Mouse (Mus musculus): Measurements from ENCODE around the gene Nabp1. TPM values are rescaled to one million over a fixed set of nuclear protein-coding genes. Genes with fewer than 3 reads are reported as not detected.

Gene Nabp1
- polyA plus RNA-seq, 1 experiment from 2014 or later: 8.4 TPM

DNA sequence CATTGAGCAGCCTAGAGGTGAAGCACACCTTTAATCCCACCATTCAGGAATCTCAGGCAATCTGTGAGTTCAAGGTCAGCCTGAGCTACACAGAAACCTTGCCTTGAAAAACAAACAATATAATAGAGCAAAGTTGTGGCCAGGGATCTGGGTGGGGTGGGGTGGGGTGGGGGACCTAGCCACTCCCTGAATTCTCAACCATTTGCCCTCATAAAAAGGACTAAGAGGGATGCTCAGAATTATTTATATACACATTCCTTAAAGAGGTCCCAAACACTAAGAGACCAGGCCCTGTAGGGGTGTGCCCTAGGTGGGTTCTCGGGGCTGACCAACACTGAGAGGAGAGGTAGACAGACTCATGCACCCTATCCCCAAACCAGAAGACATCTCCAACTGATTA is 1.5 kb upstream of the Nabp1 start:
- H3K36me3 ChIP-seq: no peaks in the 10 kb centered on the region
- H3K9me3 ChIP-seq: no peaks in the 10 kb centered on the region
- H3K4me3 ChIP-seq: no peak overlapping the region
- no peak overlapping the region for H3K9ac ChIP-seq (replicated peaks)
- ATAC-seq (ENCODE audit: low FRiP score, low read depth): no peak
- 0 out of 2 replicates have a peak, but pooled peaks cover 5% of the 10 kb centered on the region for H3K4me1 ChIP-seq
- H3K27ac ChIP-seq (replicated peaks): no peak overlapping the region
- 91% methylated on average over 1 of the region's 1 CpGs for WGBS
- no peak overlapping the region for H3K4me2 ChIP-seq (replicated peaks)
- H3K27me3 ChIP-seq: peaks cover 4% of the 10 kb centered on the region; the same call in 1 of the 2 replicates

DNA sequence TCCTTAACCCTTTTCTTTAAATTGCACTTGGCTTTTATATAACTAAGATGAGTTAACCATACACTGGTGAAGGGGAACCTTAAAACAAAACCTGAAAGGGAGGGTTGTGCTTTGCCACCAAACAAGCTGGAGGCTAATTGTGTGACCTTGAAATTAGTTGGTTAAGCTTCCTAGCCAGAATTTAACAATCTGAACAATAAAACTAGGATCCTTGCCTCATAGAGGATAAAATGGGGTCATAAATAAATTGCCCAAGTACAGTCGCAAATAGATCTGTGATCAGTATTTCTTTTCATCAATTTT is 753 bp upstream of the Nabp1 start:
- Histone ChIP-seq H3K27me3 (peaks cover 4% of the 10 kb centered on the region; the same call in 1 of the 2 replicates), H3K27ac (replicated peaks) (no peak overlapping the region), H3K36me3 (no peaks in the 10 kb centered on the region), H3K4me2 (replicated peaks) (peak overlapping the region; percentile 92), H3K4me3 (peak overlapping the region; percentile 67), H3K4me1 (0 out of 2 replicates have a peak, but pooled peaks cover 5% of the 10 kb centered on the region), H3K9me3 (no peaks in the 10 kb centered on the region), H3K9ac (replicated peaks) (peak overlapping the region; percentile 71; the same call in 1 of the 2 replicates)
- 83% methylated on average over 1 of the region's 1 CpGs for whole genome bisulfite sequencing
- no peak for ATAC-seq (ENCODE audit: low FRiP score, low read depth)

DNA sequence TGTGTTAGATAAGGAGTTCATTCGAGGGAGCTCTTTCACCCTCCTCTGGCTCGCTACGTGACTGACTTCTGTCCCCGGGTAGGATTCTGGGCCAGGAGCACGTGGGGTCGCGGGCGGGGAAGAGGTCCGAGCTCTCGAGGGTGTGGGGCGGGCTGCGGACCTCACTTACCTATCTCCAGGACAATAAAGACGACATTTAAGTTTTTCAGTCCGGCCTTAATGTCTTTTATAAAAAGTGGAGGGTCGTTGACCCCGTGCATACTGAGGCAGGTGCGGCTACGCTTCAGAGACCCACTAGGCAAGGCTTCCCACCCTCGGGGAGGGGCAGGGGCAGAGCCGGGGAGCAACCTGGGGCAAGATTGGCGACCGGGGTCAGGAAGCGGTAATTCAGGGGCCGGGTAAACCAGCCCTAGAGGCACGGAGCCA is 556 bp downstream of the Nabp1 start:
- H3K4me1 ChIP-seq: 0 out of 2 replicates have a peak, but pooled peaks cover 5% of the 10 kb centered on the region
- WGBS: 0% methylated on average over 25 of the region's 25 CpGs

DNA sequence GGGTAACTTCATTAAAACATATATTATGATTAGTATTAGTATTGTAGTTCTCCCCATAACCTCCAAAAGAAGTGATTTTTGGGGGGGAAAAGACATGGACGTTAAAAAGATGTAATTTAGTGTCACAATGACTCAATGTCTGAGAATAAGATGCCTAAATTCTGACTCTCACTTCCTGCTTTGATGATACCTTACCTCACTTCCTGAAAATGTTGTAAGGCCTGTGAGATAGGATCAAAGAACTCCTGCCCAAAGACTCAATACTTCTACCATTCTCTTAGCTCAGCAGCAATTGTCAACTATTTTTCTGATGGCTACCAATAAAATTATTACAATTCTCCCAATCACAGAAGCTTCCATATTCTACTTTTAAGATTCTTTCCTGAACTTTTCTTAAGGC is 1.8 kb downstream of the Nabp1 start:
- Histone ChIP-seq H3K27ac (replicated peaks) (no peak overlapping the region), H3K27me3 (peaks cover 4% of the 10 kb centered on the region; the same call in 1 of the 2 replicates), H3K9ac (replicated peaks) (no peak overlapping the region), H3K4me1 (0 out of 2 replicates have a peak, but pooled peaks cover 5% of the 10 kb centered on the region), H3K4me2 (replicated peaks) (no peak overlapping the region), H3K9me3 (no peaks in the 10 kb centered on the region), H3K36me3 (no peaks in the 10 kb centered on the region), H3K4me3 (no peak overlapping the region)
- WGBS: 89% methylated on average over 1 of the region's 1 CpGs
- no peak for ATAC-seq (ENCODE audit: low FRiP score, low read depth)

More for the DNA sequence above, 556 bp downstream of the Nabp1 start:
- H3K27ac ChIP-seq (replicated peaks): no peak overlapping the region; the same call in 1 of the 2 replicates
- H3K4me2 ChIP-seq (replicated peaks): peak overlapping the region; percentile 92
- no peaks in the 10 kb centered on the region for H3K9me3 ChIP-seq
- H3K9ac ChIP-seq (replicated peaks): peak overlapping the region; percentile 71
- peaks cover 4% of the 10 kb centered on the region; the same call in 1 of the 2 replicates for H3K27me3 ChIP-seq
- peak overlapping the region; percentile 67 for H3K4me3 ChIP-seq
- H3K36me3 ChIP-seq: no peaks in the 10 kb centered on the region
- peak; percentile 50 for ATAC-seq (ENCODE audit: low FRiP score, low read depth)

DNA sequence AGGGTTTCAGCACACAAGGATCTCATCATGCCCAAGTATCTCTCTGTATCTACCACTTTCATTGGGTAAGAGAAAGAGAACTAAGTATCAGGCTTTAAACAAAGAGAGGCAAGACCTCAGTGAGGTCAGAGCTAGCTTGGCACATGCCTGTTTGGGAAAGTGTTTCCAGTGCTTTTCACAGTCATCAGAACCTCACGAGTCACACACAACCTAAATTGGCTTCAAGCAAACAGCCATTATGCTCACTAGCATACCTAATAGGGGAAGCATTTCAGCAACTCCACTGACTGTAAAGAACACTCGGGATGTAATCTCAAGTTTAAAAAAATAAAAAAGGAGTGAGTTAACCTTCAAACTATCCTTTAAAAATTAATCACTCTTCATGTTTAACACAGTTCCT is 10.1 kb downstream of the Nabp1 start:
- Histone ChIP-seq H3K9ac (replicated peaks) (no peak overlapping the region), H3K9me3 (no peaks in the 10 kb centered on the region), H3K4me2 (replicated peaks) (no peak overlapping the region), H3K27me3 (no peaks in the 10 kb centered on the region), H3K4me3 (no peak overlapping the region), H3K4me1 (no peaks in the 10 kb centered on the region), H3K36me3 (no peaks in the 10 kb centered on the region), H3K27ac (replicated peaks) (no peak overlapping the region)
- no peak for ATAC-seq (ENCODE audit: low FRiP score, low read depth)
- WGBS: 78% methylated on average over 2 of the region's 2 CpGs

DNA sequence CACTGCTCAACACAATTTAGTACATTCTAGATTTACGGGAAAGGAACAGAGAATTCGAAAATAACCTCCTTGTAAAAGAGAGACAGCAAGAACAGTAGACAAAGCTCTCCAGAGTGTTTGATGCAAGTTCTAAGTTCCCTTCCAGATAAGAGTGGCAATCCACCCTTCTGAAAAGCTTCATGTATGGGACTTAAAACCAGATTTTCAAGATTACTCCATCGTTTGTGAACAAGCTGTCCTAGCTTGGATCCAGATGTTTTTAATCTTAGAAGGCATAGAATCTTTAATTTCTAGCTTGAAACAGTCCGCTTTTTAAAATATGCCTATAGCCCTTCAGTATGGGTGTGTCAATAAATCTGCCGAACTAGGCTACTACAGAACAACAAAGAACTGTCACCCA is 11.0 kb downstream of the Nabp1 start:
- 89% methylated on average over 5 of the region's 5 CpGs for WGBS
- no peak overlapping the region for H3K27ac ChIP-seq (replicated peaks)
- ATAC-seq (ENCODE audit: low FRiP score, low read depth): no peak
- no peaks in the 10 kb centered on the region for H3K4me1 ChIP-seq
- H3K4me2 ChIP-seq (replicated peaks): no peak overlapping the region
- H3K9me3 ChIP-seq: no peaks in the 10 kb centered on the region
- H3K27me3 ChIP-seq: no peaks in the 10 kb centered on the region
- no peak overlapping the region for H3K4me3 ChIP-seq
- no peak overlapping the region for H3K9ac ChIP-seq (replicated peaks)
- no peaks in the 10 kb centered on the region for H3K36me3 ChIP-seq

DNA sequence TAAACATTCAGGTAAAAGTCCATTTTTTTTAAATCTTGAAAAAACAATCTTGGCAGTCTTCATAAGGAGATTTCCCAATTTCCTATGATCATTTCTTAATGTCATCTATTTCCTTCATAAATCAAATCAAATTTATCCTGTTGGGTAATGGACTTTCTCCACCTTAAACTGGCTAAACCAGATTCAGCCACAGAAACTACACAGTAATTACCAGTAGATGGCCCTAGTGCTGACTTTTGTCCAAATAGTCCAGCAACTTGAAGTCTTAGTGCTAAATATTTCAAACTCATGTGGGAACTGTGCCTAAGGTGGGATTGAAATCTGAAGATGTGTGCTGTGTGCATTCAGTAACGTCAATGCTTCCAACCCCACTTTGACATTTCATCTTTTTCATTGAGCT is 11.8 kb downstream of the Nabp1 start:
- H3K9ac ChIP-seq (replicated peaks): no peak overlapping the region

DNA sequence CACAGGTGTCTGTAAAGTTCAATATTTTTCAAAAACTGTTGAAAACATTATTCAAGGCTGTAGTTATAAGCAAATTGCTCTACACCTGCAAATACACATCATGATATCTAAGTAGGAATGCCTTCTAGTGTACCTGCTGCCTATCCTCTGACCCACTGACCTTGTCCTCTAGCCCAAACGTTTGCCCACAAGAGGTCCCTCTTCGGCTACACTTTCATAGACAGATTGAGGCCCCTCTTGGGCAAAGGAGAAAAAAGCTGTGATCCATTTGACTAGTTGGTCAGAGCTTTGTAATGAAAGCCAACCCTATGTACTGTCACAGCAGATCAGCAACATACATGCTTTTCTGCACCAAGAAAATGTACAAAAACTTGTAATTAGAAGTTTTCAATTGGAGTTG is 12.9 kb downstream of the Nabp1 start:
- no peak overlapping the region for H3K27ac ChIP-seq (replicated peaks)
- H3K4me3 ChIP-seq: no peak overlapping the region
- no peak for ATAC-seq (ENCODE audit: low FRiP score, low read depth)
- no peaks in the 10 kb centered on the region for H3K36me3 ChIP-seq
- no peaks in the 10 kb centered on the region for H3K9me3 ChIP-seq
- H3K4me2 ChIP-seq (replicated peaks): no peak overlapping the region
- WGBS: 39% methylated on average over 2 of the region's 2 CpGs
- H3K27me3 ChIP-seq: no peaks in the 10 kb centered on the region
- no peak overlapping the region for H3K9ac ChIP-seq (replicated peaks)
- no peaks in the 10 kb centered on the region for H3K4me1 ChIP-seq

More for the DNA sequence above, 11.8 kb downstream of the Nabp1 start:
- no peaks in the 10 kb centered on the region for H3K36me3 ChIP-seq
- H3K4me1 ChIP-seq: no peaks in the 10 kb centered on the region
- no peak overlapping the region for H3K4me2 ChIP-seq (replicated peaks)
- H3K27ac ChIP-seq (replicated peaks): no peak overlapping the region
- H3K4me3 ChIP-seq: no peak overlapping the region
- no peaks in the 10 kb centered on the region for H3K9me3 ChIP-seq
- no peaks in the 10 kb centered on the region for H3K27me3 ChIP-seq
- 35% methylated on average over 1 of the region's 1 CpGs for WGBS
- no peak for ATAC-seq (ENCODE audit: low FRiP score, low read depth)

DNA sequence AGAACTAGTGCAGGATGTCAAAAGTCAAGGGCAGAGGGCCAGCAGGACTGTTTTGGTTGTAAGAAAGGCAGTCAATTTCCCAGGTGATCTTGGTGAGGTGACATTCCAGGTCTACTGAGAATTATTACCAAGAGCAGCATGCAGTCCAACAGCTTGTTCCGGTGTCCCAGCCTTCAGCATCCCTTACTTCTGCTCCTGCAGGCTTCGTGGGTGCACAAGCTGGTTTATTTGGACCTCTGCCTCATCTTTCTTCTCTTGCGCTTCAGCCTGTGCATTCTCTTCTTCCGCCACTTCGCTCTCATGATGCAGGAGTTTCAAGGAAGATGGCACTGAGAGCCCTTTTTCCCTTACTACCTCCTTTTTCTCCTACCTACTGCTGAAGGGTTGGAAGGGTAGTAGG is 15.2 kb downstream of the Nabp1 start:
- H3K36me3 ChIP-seq: no peaks in the 10 kb centered on the region
- no peaks in the 10 kb centered on the region for H3K4me1 ChIP-seq
- H3K9me3 ChIP-seq: no peaks in the 10 kb centered on the region; the same call in 1 of the 2 replicates
- no peak overlapping the region for H3K27ac ChIP-seq (replicated peaks)
- no peak overlapping the region for H3K4me2 ChIP-seq (replicated peaks)
- 85% methylated on average over 5 of the region's 5 CpGs for WGBS
- H3K4me3 ChIP-seq: no peak overlapping the region
- H3K9ac ChIP-seq (replicated peaks): no peak overlapping the region
- H3K27me3 ChIP-seq: no peaks in the 10 kb centered on the region
- ATAC-seq (ENCODE audit: low FRiP score, low read depth): no peak

DNA sequence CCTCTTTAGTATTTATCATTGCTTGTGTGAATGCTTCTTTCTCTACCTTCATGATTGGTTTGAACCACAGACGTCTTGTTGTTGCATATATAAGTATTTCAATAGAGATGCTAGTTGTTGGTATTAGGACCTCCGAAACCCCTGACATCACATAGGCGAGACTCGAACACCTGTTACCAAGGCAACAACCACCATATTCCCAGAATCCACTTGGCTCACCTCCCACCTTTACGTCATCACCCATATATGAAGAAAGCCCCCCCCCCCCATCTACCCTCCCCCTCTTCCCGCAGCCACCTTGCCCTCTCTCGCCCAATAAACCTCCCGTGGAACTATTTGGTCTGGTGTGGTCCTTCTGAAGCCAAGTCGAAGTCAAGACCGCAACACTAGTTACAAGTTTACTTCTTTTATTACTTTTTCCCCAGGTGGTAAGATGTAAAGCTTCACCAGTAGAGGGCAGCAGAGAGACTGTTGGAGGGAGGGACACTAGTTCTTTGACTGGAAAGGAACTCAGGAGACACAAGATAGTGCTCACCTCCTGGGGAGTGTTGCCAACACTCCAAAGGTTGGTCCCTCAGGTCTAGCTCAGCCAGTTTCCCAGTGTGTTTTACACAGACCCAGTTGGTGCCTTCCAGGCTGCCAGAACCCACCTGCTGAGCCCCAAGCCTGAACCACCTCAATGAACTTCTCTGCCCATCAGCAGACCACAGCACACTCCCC is 19.3 kb downstream of the Nabp1 start:
- no peak overlapping the region for H3K4me2 ChIP-seq (replicated peaks)
- no peak overlapping the region for H3K4me3 ChIP-seq
- 73% methylated on average over 10 of the region's 10 CpGs for WGBS
- peak; percentile 47; the same call in 1 of the 2 replicates for ATAC-seq (ENCODE audit: low FRiP score, low read depth)
- H3K9ac ChIP-seq (replicated peaks): no peak overlapping the region
- H3K27me3 ChIP-seq: no peaks in the 10 kb centered on the region
- H3K4me1 ChIP-seq: no peaks in the 10 kb centered on the region; the same call in 1 of the 2 replicates
- H3K36me3 ChIP-seq: no peaks in the 10 kb centered on the region
- no peaks in the 10 kb centered on the region; the same call in 1 of the 2 replicates for H3K9me3 ChIP-seq
- no peak overlapping the region for H3K27ac ChIP-seq (replicated peaks)

DNA sequence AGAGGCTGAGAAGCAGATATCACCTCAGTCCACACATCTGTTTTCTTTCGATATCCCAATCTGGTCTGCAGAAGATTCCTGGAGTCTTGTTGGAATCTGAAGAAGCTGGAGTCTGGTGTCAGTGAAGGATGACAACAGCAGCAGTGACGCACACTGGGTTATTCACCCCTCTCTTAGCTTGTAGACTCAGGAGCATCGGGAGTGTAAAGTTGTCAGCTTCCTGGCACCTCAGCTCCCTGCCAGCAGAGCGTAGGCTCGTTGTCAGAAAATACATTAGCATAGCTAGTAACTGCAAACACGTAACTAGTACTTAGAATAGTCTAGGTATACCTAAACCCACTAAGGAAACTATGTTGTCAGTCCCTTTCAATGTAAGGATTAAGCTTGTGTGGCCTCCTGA is 20.1 kb downstream of the Nabp1 start:
- ATAC-seq (ENCODE audit: low FRiP score, low read depth): no peak
- Histone ChIP-seq H3K36me3 (no peaks in the 10 kb centered on the region), H3K4me3 (no peak overlapping the region), H3K4me2 (replicated peaks) (no peak overlapping the region), H3K9me3 (no peaks in the 10 kb centered on the region; the same call in 1 of the 2 replicates), H3K27ac (replicated peaks) (no peak overlapping the region), H3K9ac (replicated peaks) (no peak overlapping the region), H3K4me1 (no peaks in the 10 kb centered on the region; the same call in 1 of the 2 replicates), H3K27me3 (no peaks in the 10 kb centered on the region)
- 84% methylated on average over 6 of the region's 6 CpGs for WGBS

DNA sequence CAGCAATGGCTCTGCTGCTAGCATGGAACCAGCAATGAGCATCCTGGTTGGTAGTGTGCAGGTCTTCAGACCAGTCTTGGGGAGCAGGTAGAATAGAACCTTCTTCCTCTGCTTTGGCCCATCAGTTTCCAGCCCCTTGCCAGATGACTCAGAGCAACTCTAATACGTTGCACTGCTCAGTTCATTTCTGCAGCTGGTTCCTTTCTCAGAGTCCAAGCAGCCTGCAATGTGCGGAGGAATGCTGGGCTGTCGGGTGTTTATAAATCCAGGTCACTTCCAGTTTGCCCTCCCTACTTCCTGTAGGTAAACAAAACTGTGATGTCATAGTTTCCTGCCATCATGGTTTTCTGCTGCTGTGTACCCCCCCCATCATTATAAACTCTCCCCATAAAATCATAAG is 21.0 kb downstream of the Nabp1 start:
- Histone ChIP-seq H3K4me1 (no peaks in the 10 kb centered on the region; the same call in 1 of the 2 replicates), H3K9me3 (no peaks in the 10 kb centered on the region; the same call in 1 of the 2 replicates), H3K27ac (replicated peaks) (no peak overlapping the region), H3K4me2 (replicated peaks) (no peak overlapping the region), H3K27me3 (no peaks in the 10 kb centered on the region), H3K9ac (replicated peaks) (no peak overlapping the region), H3K36me3 (no peaks in the 10 kb centered on the region), H3K4me3 (no peak overlapping the region)
- ATAC-seq (ENCODE audit: low FRiP score, low read depth): no peak
- 74% methylated on average over 3 of the region's 3 CpGs for WGBS
